Mouse (Mus musculus) stomach, embryonic 16.5 days (tissue): ENCODE measurements around the gene Rasgrf1. TPM values are rescaled to one million over a fixed set of nuclear protein-coding genes. Genes with fewer than 3 reads are reported as not detected.
A peak's percentile ranks its signal among the peaks of the same experiment; 100 is the strongest.

Source experiments
- ATAC-seq: fragments of 200-750 bp; cut with Nextera tagmentation; 2 replicates; pipeline ENCODE4 v1.8.0; 2017; ENCODE audit warnings: moderate number of reproducible peaks, moderate TSS enrichment; ENCODE audit not compliant: insufficient read depth, low FRiP score
- H3K27ac ChIP-seq: fragments of 300-500 bp; sonication (generic); 2 replicates; pipeline ENCODE4 v1.5.1; 2014; ENCODE audit warnings: low read length
- H3K27me3 ChIP-seq: fragments of 300-500 bp; sonication (generic); 2 replicates; pipeline ENCODE4 v1.6.1; 2014; ENCODE audit warnings: low read length, control low read depth, mixed read lengths; ENCODE audit not compliant: control insufficient read depth, insufficient read depth
- H3K36me3 ChIP-seq: fragments of 300-500 bp; sonication (generic); 2 replicates; pipeline ENCODE4 v1.6.1; 2014; ENCODE audit warnings: low read length; ENCODE audit not compliant: control insufficient read depth, insufficient read depth
- H3K4me1 ChIP-seq: fragments of 300-500 bp; sonication (generic); 2 replicates; pipeline ENCODE4 v1.6.1; 2014; ENCODE audit warnings: low read length, control low read depth, mixed read lengths; ENCODE audit not compliant: control insufficient read depth, insufficient read depth
- H3K4me2 ChIP-seq: fragments of 300-500 bp; sonication (generic); 2 replicates; pipeline ENCODE4 v1.6.1; 2014; ENCODE audit warnings: low read depth, low read length, mixed read lengths
- H3K4me3 ChIP-seq: fragments of 300-500 bp; sonication (generic); replicated peaks from 2 replicates; pipeline ENCODE4 v1.5.1; 2014; ENCODE audit warnings: mild to moderate bottlenecking, low read length
- H3K9ac ChIP-seq: fragments of 300-500 bp; sonication (generic); 2 replicates; pipeline ENCODE4 v1.6.1; 2014; ENCODE audit warnings: low read length
- H3K9me3 ChIP-seq: fragments of 300-500 bp; sonication (generic); replicated peaks from 2 replicates; pipeline ENCODE4 v1.6.1; 2016; ENCODE audit warnings: low read length, control low read depth; ENCODE audit not compliant: control insufficient read depth
- WGBS: fragments of 180-500 bp; shearing (Covaris S2); extraction: QIAGEN DNeasy Blood & Tissue Kit; methylation state at CpG from one replicate; pipeline ENCODE4 v1.1.7; 2014; 5-methylcytosine and 5-hydroxymethylcytosine counted together
- polyA plus RNA-seq: library from polyadenylated mRNA; unstranded; fragments of >200 nt; fragmentation: Nextera tagmentation; extraction: Ambion mirVana; gene quantifications from 2 replicates; pipeline ENCODE4 v1.2.1, GENCODE M21; 2015

Gene Rasgrf1
- 0.48 and 0.82 TPM in 2 replicates for polyA plus RNA-seq

GRCm38 (mm10) chr9:89909131-89910010 is at the start of gene Rasgrf1:
TSS of gene Rasgrf1 (plus strand) at chr9:89909908.
- Histone ChIP-seq H3K4me2 (peak within 1 kb of the TSS; percentile 92), H3K4me1 (peaks cover 19% of the 10 kb centered on the region), H3K36me3 (no peaks in the 10 kb centered on the region), H3K9me3 (no peaks in the 10 kb centered on the region), H3K4me3 (peak within 1 kb of the TSS; percentile 55), H3K27ac (no peak within 1 kb of the TSS), H3K27me3 (peaks cover 72% of the 10 kb centered on the region), H3K9ac (peak within 1 kb of the TSS; percentile 48; the same call in 1 of the 2 replicates)
- peak; percentile 61; the same call in 1 of the 2 replicates for ATAC-seq
- WGBS = 1% methylated on average over 60 of the region's 64 CpGs

- ATAC-seq = no peak
Observed at GRCm38 (mm10) chr9:89860145-89860544, 49.6 kb upstream of the Rasgrf1 start.

DNA sequence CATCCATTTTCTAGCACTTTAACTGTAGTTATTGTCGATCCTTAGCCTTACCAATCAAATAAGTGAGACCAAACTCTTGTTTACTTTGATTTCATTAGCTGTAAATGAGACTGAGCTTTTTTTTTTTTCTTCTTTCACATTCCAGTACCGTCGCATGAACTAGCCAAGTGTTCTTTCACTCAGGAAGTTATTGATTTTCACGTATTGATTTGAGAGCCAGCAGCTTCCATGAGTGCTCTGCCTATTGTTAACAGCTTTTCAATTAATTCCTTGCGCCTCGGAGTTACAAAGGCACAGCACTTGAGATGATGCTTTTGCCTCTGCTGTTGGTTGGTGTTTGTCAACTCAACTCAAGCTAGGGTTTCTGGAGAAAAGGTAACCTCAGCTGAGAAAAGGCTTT is 49.1 kb upstream of the Rasgrf1 start:
- ATAC-seq = no peak
- H3K4me2 ChIP-seq = no peak overlapping the region
- no peaks in the 10 kb centered on the region for H3K9me3 ChIP-seq
- no peaks in the 10 kb centered on the region for H3K27me3 ChIP-seq
- WGBS = 45% methylated on average over 6 of the region's 6 CpGs
- no peak overlapping the region for H3K9ac ChIP-seq
- no peaks in the 10 kb centered on the region for H3K4me1 ChIP-seq
- no peak overlapping the region for H3K27ac ChIP-seq
- H3K36me3 ChIP-seq = no peaks in the 10 kb centered on the region
- H3K4me3 ChIP-seq = no peak overlapping the region

More at GRCm38 (mm10) chr9:89860145-89860544, 49.6 kb upstream of the Rasgrf1 start:
- Histone ChIP-seq H3K9me3 (no peaks in the 10 kb centered on the region), H3K36me3 (no peaks in the 10 kb centered on the region), H3K27ac (no peak overlapping the region), H3K27me3 (no peaks in the 10 kb centered on the region), H3K9ac (no peak overlapping the region), H3K4me3 (no peak overlapping the region), H3K4me2 (no peak overlapping the region), H3K4me1 (no peaks in the 10 kb centered on the region)
- WGBS = 65% methylated on average over 11 of the region's 11 CpGs

DNA sequence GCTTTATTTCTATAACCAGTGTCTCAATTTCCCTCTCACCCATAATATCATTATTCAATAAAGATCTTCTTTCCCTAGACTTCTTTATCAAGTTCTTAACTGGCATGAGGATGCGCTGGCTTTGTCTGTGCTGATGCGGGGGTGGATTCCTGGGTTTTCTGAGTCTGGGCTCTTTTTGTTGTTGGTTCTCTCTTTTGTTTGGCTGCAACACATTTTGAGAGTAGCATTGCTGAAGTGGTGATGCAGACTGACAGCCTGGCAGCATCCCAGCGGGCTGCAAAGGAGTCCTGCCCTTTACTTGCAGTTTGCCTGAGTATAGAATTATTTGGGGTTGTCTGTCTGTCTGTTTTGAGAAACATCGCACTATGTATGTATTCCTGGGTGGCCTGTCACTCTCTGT is 42.6 kb upstream of the Rasgrf1 start:
- no peak overlapping the region for H3K4me2 ChIP-seq
- no peaks in the 10 kb centered on the region for H3K4me1 ChIP-seq
- H3K4me3 ChIP-seq = no peak overlapping the region
- 52% methylated on average over 4 of the region's 4 CpGs for WGBS
- no peaks in the 10 kb centered on the region for H3K9me3 ChIP-seq
- no peak for ATAC-seq
- no peak overlapping the region for H3K9ac ChIP-seq
- H3K27me3 ChIP-seq = peaks cover 25% of the 10 kb centered on the region
- no peak overlapping the region for H3K27ac ChIP-seq
- H3K36me3 ChIP-seq = no peaks in the 10 kb centered on the region

DNA sequence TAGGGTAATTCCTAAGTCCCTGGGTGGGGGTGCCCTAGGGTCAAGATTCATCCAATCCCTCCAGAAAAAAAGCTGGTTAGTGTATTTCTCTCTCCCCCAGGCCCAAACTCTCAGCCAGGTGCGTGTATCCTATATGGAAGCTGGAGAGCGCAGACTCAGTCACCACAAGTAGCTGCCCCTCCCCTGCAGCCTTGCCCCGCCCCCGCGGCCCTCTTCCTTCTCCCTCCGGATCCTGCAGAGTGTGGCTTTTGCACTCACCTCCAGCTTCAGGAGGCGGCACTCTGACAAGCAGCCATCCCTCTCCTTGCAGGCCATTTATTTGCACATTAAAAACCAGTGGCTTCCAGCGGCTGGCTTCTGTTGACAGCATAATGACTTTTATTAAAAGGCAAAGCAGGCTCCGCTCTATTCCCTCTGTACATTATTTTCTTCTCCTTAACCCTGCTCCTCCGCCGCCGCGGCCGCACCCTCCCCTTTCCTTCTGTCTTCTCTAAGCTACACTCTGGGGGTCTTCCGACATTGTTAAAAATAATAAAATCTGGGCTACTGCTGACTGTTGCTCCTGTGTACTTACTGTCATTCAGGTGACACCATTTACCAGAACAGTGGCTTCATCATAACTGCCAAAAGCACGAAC is 41.5 kb upstream of the Rasgrf1 start:
- H3K27me3 ChIP-seq = peaks cover 25% of the 10 kb centered on the region
- H3K27ac ChIP-seq = no peak overlapping the region
- no peaks in the 10 kb centered on the region for H3K4me1 ChIP-seq
- no peak for ATAC-seq
- no peaks in the 10 kb centered on the region for H3K36me3 ChIP-seq
- 4% methylated on average over 16 of the region's 16 CpGs for whole genome bisulfite sequencing
- H3K4me3 ChIP-seq = 0 out of 2 replicates have a peak overlapping the region, but pooled peaks have one; percentile 16
- H3K9ac ChIP-seq = no peak overlapping the region
- H3K4me2 ChIP-seq = peak overlapping the region; percentile 29
- no peaks in the 10 kb centered on the region for H3K9me3 ChIP-seq

DNA sequence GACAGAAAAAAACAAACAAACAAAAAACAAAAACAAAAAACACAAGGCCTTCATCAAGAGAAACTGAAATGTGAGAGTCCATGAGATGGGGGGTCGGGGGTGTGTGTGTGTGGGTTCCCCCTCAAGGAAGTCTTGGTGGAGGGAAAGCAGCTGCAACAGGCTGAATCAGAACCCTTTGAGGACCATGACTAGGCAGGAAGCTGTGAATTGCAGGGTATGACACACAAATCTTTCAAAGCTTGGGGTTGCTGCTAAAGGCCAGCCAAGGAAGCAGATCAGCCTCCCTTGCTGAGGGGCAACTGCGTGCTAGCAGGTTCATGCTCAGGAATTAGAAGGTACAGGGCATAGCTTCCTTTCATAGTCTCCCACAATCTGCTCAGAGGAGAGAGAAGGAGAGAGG is 40.1 kb upstream of the Rasgrf1 start:
- Histone ChIP-seq H3K4me3 (no peak overlapping the region), H3K9ac (no peak overlapping the region), H3K4me1 (no peaks in the 10 kb centered on the region), H3K27me3 (peaks cover 32% of the 10 kb centered on the region), H3K27ac (no peak overlapping the region), H3K9me3 (no peaks in the 10 kb centered on the region), H3K4me2 (no peak overlapping the region), H3K36me3 (no peaks in the 10 kb centered on the region)
- no peak for ATAC-seq
- WGBS = 25% methylated on average over 2 of the region's 2 CpGs

GRCm38 (mm10) chr9:89870531-89871150 is 39.1 kb upstream of the Rasgrf1 start:
- Histone ChIP-seq H3K9ac (no peak overlapping the region), H3K4me1 (no peaks in the 10 kb centered on the region), H3K36me3 (no peaks in the 10 kb centered on the region), H3K27me3 (peaks cover 32% of the 10 kb centered on the region), H3K9me3 (no peaks in the 10 kb centered on the region), H3K4me2 (no peak overlapping the region), H3K4me3 (no peak overlapping the region), H3K27ac (no peak overlapping the region)
- no peak for ATAC-seq
- WGBS = 14% methylated on average over 8 of the region's 8 CpGs

DNA sequence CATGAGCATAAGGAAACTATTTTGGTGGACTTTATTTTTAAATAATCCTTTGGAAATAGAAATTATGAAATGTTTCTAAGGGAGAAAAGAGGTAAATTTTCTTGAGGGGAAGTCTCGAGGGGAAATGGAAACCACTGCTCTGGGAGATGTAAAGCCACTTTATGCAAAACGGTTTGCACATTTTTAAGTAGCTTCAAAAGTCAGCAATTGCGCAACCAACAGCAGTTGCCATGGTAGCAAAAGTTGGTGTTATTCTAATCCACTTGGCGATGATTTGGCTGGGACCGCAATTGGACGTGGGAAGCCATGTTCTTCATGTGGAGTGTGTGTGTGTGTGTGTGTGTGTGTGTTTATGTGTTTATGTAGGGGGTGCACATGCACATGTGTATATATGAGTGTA is 37.6 kb upstream of the Rasgrf1 start:
- H3K27me3 ChIP-seq = peaks cover 37% of the 10 kb centered on the region
- no peaks in the 10 kb centered on the region for H3K9me3 ChIP-seq
- no peaks in the 10 kb centered on the region for H3K36me3 ChIP-seq
- H3K4me2 ChIP-seq = no peak overlapping the region
- H3K9ac ChIP-seq = no peak overlapping the region
- H3K4me1 ChIP-seq = no peaks in the 10 kb centered on the region
- no peak for ATAC-seq
- 69% methylated on average over 6 of the region's 6 CpGs for WGBS
- H3K27ac ChIP-seq = no peak overlapping the region
- H3K4me3 ChIP-seq = no peak overlapping the region

GRCm38 (mm10) chr9:89874434-89874833 is 35.3 kb upstream of the Rasgrf1 start:
- Histone ChIP-seq H3K27ac (no peak overlapping the region), H3K27me3 (peaks cover 21% of the 10 kb centered on the region), H3K9me3 (0 out of 2 replicates have a peak, but pooled peaks cover 3% of the 10 kb centered on the region), H3K4me3 (no peak overlapping the region), H3K36me3 (no peaks in the 10 kb centered on the region), H3K4me1 (no peaks in the 10 kb centered on the region), H3K4me2 (no peak overlapping the region), H3K9ac (no peak overlapping the region)
- 44% methylated on average over 7 of the region's 7 CpGs for WGBS
- ATAC-seq = 0 out of 2 replicates have a peak, but pooled peaks have one; percentile 60
